Mouse (Mus musculus) cerebellum, postnatal 4 days (tissue): ENCODE data around the gene Rreb1.

Source experiments
- DNase-seq, 2 experiments: peaks; one replicate each; pipeline ENCODE4 v3.0.0; 2022; ENCODE audit warnings: low spot score in 2 of 2, mixed read lengths in 1 of 2

The Rreb1 gene

GRCm38 (mm10) chr13:37778147-37778593 is at the start of gene Rreb1:
Gene Rreb1 (plus strand): TSS chr13:37778400.
- peak; percentile 28 to 30 for DNase-seq

GRCm38 (mm10) chr13:37728551-37728950 is 49.6 kb upstream of the Rreb1 start:
- DNase-seq, result peak in 1 of 2 experiments; percentile 6

- no peak for DNase-seq
These were observed 46.1 kb upstream of the Rreb1 start for GRCm38 (mm10) chr13:37731914-37732693.

GRCm38 (mm10) chr13:37734501-37734900 is 43.7 kb upstream of the Rreb1 start:
- no peak for DNase-seq

- no peak for DNase-seq
These were observed 38.1 kb upstream of the Rreb1 start for GRCm38 (mm10) chr13:37740111-37740510.

- no peak for DNase-seq
These were observed 37.4 kb upstream of the Rreb1 start for GRCm38 (mm10) chr13:37740752-37741151.

GRCm38 (mm10) chr13:37742248-37742647 is 36.0 kb upstream of the Rreb1 start:
- DNase-seq, result no peak

- DNase-seq, result no peak
These were observed 30.7 kb upstream of the Rreb1 start for GRCm38 (mm10) chr13:37747504-37747903.

- no peak for DNase-seq
These were observed 28.7 kb upstream of the Rreb1 start for GRCm38 (mm10) chr13:37749485-37749884.

- DNase-seq, result no peak
These were observed 26.8 kb upstream of the Rreb1 start for GRCm38 (mm10) chr13:37751154-37751950.

- no peak for DNase-seq
These were observed 18.7 kb upstream of the Rreb1 start for GRCm38 (mm10) chr13:37759341-37760012.

- DNase-seq, result no peak
These were observed 18.2 kb upstream of the Rreb1 start for GRCm38 (mm10) chr13:37760013-37760342.

GRCm38 (mm10) chr13:37760373-37760772 is 17.8 kb upstream of the Rreb1 start:
- DNase-seq, result no peak

- no peak for DNase-seq
These were observed 17.0 kb upstream of the Rreb1 start for GRCm38 (mm10) chr13:37760957-37761941.

- DNase-seq, result no peak
These were observed 14.3 kb upstream of the Rreb1 start for GRCm38 (mm10) chr13:37763800-37764407.

GRCm38 (mm10) chr13:37769777-37770176 is 8.4 kb upstream of the Rreb1 start:
- DNase-seq, result no peak

- DNase-seq, result no peak
These were observed 4.7 kb upstream of the Rreb1 start for GRCm38 (mm10) chr13:37773476-37773875.

- no peak for DNase-seq
These were observed 1.5 kb upstream of the Rreb1 start for GRCm38 (mm10) chr13:37776675-37777074.

GRCm38 (mm10) chr13:37777351-37778146 is 651 bp upstream of the Rreb1 start:
- no peak for DNase-seq
